Mouse (Mus musculus) midbrain, embryonic 16.5 days (tissue): ENCODE results near the gene Npb. TPM values are rescaled to one million over a fixed set of nuclear protein-coding genes. Genes with fewer than 3 reads are reported as not detected.

ENCODE experiments used
- ATAC-seq: fragments of 200-750 bp; cut with Nextera tagmentation; 2 replicates; pipeline ENCODE4 v1.8.0; 2017; ENCODE audit warnings: moderate TSS enrichment
- H3K27ac ChIP-seq: fragments of 300-500 bp; sonication (generic); 2 replicates; pipeline ENCODE4 v1.5.1; 2014; ENCODE audit warnings: mild to moderate bottlenecking, low read length, mixed read lengths
- H3K27me3 ChIP-seq: fragments of 300-500 bp; sonication (generic); 2 replicates; pipeline ENCODE4 v1.6.1; 2014; ENCODE audit warnings: low read depth, low read length, mixed read lengths; ENCODE audit not compliant: control insufficient read depth, insufficient read depth
- H3K36me3 ChIP-seq: fragments of 300-500 bp; sonication (generic); 2 replicates; pipeline ENCODE4 v1.6.1; 2014; ENCODE audit warnings: mild to moderate bottlenecking, low read length, moderate library complexity, mixed read lengths; ENCODE audit not compliant: control insufficient read depth, insufficient read depth
- H3K4me1 ChIP-seq: fragments of 300-500 bp; sonication (generic); 2 replicates; pipeline ENCODE4 v1.6.1; 2014; ENCODE audit warnings: mild to moderate bottlenecking, low read length, mixed read lengths; ENCODE audit not compliant: control insufficient read depth, insufficient read depth
- H3K4me2 ChIP-seq: fragments of 300-500 bp; sonication (generic); 2 replicates; pipeline ENCODE4 v1.6.1; 2014; ENCODE audit warnings: mild to moderate bottlenecking, low read length, mixed read lengths
- H3K4me3 ChIP-seq: fragments of 300-500 bp; sonication (generic); 2 replicates; pipeline ENCODE4 v1.5.1; 2014; ENCODE audit warnings: low read depth, mild to moderate bottlenecking, low read length, moderate library complexity, mixed read lengths
- H3K9ac ChIP-seq: fragments of 300-500 bp; sonication (generic); 2 replicates; pipeline ENCODE4 v1.6.1; 2014; ENCODE audit warnings: low read depth, low read length, mixed read lengths
- H3K9me3 ChIP-seq: fragments of 300-500 bp; sonication (generic); replicated peaks from 2 replicates; pipeline ENCODE4 v1.6.1; 2014; ENCODE audit warnings: mild to moderate bottlenecking, low read length, mixed read lengths; ENCODE audit not compliant: control insufficient read depth, poor library complexity, severe bottlenecking
- WGBS: fragments of 180-500 bp; shearing (Covaris S2); extraction: QIAGEN DNeasy Blood & Tissue Kit; methylation state at CpG from one replicate; pipeline ENCODE4 v1.1.7; 2014; 5-methylcytosine and 5-hydroxymethylcytosine counted together
- polyA plus RNA-seq: library from polyadenylated mRNA; unstranded; fragments of >200 nt; fragmentation: Nextera tagmentation; extraction: Ambion mirVana; gene quantifications from 2 replicates; pipeline ENCODE4 v1.2.1, GENCODE M21; 2015

Gene Npb
- polyA plus RNA-seq, 1 experiment from 2014 or later = not detected

DNA sequence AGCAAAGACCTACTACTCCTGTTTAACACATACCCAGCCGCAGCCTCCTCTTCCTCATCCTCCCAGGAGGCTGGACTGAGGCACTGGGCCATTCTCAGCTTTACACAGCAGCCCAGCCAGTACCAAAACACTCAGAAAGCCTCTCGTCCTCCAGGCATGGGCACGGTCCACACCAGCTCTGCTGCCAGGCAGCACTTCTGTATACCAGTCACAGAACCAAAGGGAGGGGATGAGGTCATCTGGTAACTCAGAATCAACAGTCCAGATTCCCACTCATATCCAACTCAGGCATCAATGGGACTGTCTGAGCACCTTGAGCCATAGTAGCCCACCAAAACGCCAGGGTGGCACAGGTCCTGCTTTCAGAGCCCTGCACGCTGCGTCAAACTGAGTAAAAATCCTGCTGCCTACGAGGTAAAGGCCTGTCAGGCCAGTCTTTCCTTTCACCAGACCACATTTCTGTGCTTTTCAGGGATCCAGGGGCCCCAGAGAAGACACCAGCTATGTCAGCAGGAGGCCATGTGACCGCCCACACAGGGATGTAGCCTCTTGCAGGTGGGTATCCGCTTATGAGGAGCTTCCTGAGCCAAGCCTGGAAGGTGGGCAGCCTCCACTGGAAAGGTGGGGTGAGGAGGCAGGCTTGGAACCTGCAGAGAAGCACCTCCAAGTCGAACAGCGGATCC, 18.6 kb downstream of the Npb start:
- Histone ChIP-seq H3K9ac (no peak overlapping the region), H3K36me3 (peaks cover 7% of the 10 kb centered on the region), H3K27me3 (no peaks in the 10 kb centered on the region), H3K27ac (no peak overlapping the region), H3K4me1 (peaks cover 40% of the 10 kb centered on the region), H3K4me2 (no peak overlapping the region), H3K4me3 (no peak overlapping the region), H3K9me3 (no peaks in the 10 kb centered on the region)
- WGBS = 93% methylated on average over 11 of the region's 11 CpGs
- ATAC-seq = no peak

GRCm38 (mm10) chr11:120627468-120628300, 19.4 kb downstream of the Npb start:
- Histone ChIP-seq H3K9ac (no peak overlapping the region), H3K27ac (no peak overlapping the region), H3K4me2 (no peak overlapping the region), H3K9me3 (no peaks in the 10 kb centered on the region), H3K4me1 (peaks cover 46% of the 10 kb centered on the region), H3K27me3 (no peaks in the 10 kb centered on the region), H3K36me3 (peaks cover 6% of the 10 kb centered on the region), H3K4me3 (no peak overlapping the region)
- 83% methylated on average over 22 of the region's 22 CpGs for WGBS
- ATAC-seq = no peak

DNA sequence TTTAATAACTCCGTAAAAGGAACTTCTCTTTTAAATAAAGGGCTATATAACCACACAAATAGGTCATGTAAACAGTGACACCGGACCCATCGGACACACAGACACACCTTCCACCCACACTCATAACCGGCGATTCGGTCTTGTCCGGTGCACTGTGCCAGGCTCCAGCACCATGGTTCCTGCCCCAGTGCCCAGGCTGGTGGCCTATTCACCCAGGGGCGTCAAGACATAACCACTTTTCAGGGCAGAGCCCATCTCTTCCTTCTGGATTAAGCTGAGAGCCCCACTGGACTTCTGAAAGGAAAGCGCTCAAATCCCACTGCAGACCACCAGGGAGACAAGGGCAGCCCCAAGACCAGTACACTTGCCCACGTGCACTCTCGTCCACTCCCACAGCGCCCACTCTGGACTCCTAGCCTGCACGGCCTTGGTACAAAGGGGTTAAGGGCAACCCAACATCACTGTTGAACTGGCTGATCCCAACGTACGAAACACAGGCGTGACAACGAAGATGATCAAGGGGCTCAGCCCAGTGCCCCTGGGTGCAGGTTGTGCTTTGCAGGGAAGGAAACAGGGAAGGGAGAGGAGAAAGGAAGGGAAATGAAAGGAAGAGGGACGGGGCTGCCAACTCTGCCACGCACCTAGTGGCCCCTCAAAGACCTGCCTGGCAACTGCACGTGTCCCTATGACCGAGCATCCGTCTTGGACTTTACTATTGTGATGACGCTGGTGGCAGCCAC, 20.5 kb downstream of the Npb start:
- no peak overlapping the region for H3K4me2 ChIP-seq
- no peaks in the 10 kb centered on the region for H3K9me3 ChIP-seq
- H3K36me3 ChIP-seq = peaks cover 6% of the 10 kb centered on the region
- no peaks in the 10 kb centered on the region for H3K27me3 ChIP-seq
- H3K4me1 ChIP-seq = peaks cover 41% of the 10 kb centered on the region
- WGBS = 94% methylated on average over 23 of the region's 23 CpGs
- H3K27ac ChIP-seq = no peak overlapping the region
- H3K4me3 ChIP-seq = no peak overlapping the region
- H3K9ac ChIP-seq = no peak overlapping the region
- ATAC-seq = no peak

GRCm38 (mm10) chr11:120629341-120629730, 21.1 kb downstream of the Npb start:
- H3K4me3 ChIP-seq = no peak overlapping the region
- no peak overlapping the region for H3K9ac ChIP-seq
- H3K27me3 ChIP-seq = no peaks in the 10 kb centered on the region
- peaks cover 6% of the 10 kb centered on the region for H3K36me3 ChIP-seq
- H3K27ac ChIP-seq = no peak overlapping the region
- H3K4me1 ChIP-seq = peaks cover 35% of the 10 kb centered on the region
- H3K9me3 ChIP-seq = no peaks in the 10 kb centered on the region
- H3K4me2 ChIP-seq = no peak overlapping the region
- 71% methylated on average over 23 of the region's 23 CpGs for WGBS
- no peak for ATAC-seq

DNA sequence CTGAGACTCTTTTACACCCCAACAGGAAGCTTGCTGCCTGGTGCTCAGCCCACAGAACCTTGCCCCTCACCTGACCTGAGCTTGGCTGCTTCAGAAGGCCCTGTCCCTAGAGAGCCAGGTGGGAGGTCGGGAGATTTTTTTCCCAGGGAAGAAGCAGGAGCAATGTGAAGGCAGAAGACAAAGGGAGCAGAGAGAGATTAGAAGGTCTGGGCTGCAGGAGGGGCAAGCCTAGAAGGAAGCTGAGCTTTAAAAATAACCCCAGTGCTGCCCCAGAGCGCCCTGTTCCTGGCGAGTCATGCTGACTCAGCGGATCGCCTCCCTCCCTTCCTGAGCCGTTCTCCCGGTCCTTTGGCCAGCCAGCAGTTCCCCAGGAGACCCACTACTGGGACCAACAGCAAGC, 21.6 kb downstream of the Npb start:
- H3K27me3 ChIP-seq = no peaks in the 10 kb centered on the region
- H3K4me3 ChIP-seq = no peak overlapping the region
- H3K36me3 ChIP-seq = peaks cover 6% of the 10 kb centered on the region
- WGBS = 30% methylated on average over 7 of the region's 7 CpGs
- H3K4me2 ChIP-seq = no peak overlapping the region
- peaks cover 35% of the 10 kb centered on the region for H3K4me1 ChIP-seq
- no peak for ATAC-seq
- H3K27ac ChIP-seq = no peak overlapping the region
- H3K9ac ChIP-seq = no peak overlapping the region
- H3K9me3 ChIP-seq = no peaks in the 10 kb centered on the region

- Histone ChIP-seq H3K9ac (no peak overlapping the region), H3K27me3 (no peaks in the 10 kb centered on the region), H3K9me3 (no peaks in the 10 kb centered on the region), H3K4me3 (no peak overlapping the region), H3K4me1 (peaks cover 31% of the 10 kb centered on the region), H3K27ac (no peak overlapping the region), H3K36me3 (peaks cover 6% of the 10 kb centered on the region), H3K4me2 (no peak overlapping the region)
- 38% methylated on average over 5 of the region's 5 CpGs for WGBS
- no peak for ATAC-seq
Observed at GRCm38 (mm10) chr11:120630401-120630871, 22.2 kb downstream of the Npb start.

DNA sequence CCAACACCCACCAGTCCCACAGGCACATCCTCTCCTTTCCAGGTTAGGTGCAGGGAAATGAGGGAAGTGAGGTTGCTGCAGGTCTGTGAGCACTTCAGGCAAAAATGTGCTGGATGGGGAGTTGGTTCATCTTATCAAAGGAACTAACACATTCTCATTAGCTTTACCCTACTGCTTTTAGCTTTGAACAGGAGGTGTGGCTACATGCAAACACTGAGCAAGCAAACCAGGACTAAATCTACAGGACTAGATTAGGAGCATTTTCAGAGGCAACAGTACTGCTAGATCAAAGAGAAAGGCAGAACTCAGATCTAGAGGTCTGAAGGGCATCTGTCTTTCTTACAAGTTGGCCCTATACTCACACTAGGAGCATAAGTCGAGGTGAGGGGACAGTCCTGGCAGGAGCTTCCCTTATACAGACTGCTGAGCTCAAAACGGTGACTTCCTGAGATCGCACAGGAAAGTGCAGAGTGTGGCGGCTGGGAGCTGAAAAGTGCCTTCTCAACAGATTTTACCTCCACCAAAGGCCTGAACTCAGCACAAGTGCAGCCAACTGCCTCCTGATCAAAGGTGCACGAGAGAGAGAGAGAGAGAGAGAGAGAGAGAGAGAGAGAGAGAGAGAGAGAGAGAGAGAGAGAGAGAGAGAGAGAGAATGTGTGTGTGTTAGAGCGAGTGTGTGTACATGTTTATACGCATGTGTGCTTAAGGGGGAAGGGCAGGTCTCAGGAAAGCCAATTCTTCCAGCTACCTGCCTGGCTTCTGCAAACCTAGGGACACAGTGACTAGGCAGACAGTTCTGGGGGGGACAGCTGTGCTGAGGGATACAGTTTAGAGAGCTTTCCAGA, 22.8 kb downstream of the Npb start:
- H3K4me3 ChIP-seq = no peak overlapping the region
- peak overlapping the region; percentile 93; the same call in 1 of the 2 replicates for H3K4me2 ChIP-seq
- H3K4me1 ChIP-seq = peaks cover 29% of the 10 kb centered on the region
- no peaks in the 10 kb centered on the region for H3K27me3 ChIP-seq
- no peak overlapping the region for H3K27ac ChIP-seq
- H3K9me3 ChIP-seq = no peaks in the 10 kb centered on the region
- ATAC-seq = no peak
- peaks cover 6% of the 10 kb centered on the region for H3K36me3 ChIP-seq
- H3K9ac ChIP-seq = 0 out of 2 replicates have a peak overlapping the region, but pooled peaks have one; percentile 30
- 40% methylated on average over 7 of the region's 7 CpGs for WGBS

- Histone ChIP-seq H3K27me3 (no peaks in the 10 kb centered on the region), H3K36me3 (peaks cover 6% of the 10 kb centered on the region), H3K4me1 (peaks cover 29% of the 10 kb centered on the region), H3K9ac (peak overlapping the region; percentile 89), H3K4me2 (peak overlapping the region; percentile 93), H3K27ac (no peak overlapping the region), H3K9me3 (no peaks in the 10 kb centered on the region), H3K4me3 (peak overlapping the region; percentile 93)
- WGBS = 67% methylated on average over 4 of the region's 4 CpGs
- no peak for ATAC-seq
Observed at GRCm38 (mm10) chr11:120631726-120632448, 23.6 kb downstream of the Npb start.
